Mouse (Mus musculus) right cerebral cortex, postnatal 10 days (tissue): ENCODE results near the gene Gm6460.
"Not testable (repeated sequence)": the region's sequence is repeated elsewhere in the genome, so short reads cannot be mapped to it uniquely, and the experiment has no call there.

Source experiments
- DNase-seq, 2 experiments: peaks; one replicate each; pipeline ENCODE4 v3.0.0; 2021; ENCODE audit warnings: low spot score in 2 of 2

Gene Gm6460

DNA sequence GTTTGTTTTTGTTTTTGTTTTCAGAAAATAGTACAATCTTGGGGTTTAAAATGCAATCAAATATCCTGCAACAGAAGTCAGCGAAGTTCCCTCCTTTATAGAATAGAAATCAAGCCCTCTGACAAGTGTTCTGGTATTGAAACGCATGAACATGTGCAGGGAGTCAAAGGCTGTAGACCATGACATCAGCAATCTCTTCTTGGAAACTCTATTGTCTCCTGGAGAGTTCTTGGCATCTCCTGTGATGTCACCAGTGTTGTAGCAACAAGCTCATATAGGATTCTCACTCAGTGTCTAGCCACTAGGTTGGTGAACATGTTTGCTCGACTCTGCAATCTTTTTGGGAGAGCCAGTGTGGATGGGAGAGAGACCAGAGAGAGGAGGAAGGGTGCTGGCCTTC, at the start of gene Gm6460:
Gm6460 (plus strand) TSS at position 301 of the 400 bp plus-strand sequence.
- DNase-seq, result not testable (repeated sequence)
